Mouse (Mus musculus): ENCODE measurements around the gene Capn8.
A peak's percentile ranks its signal among the peaks of the same experiment; 100 is the strongest.

Gene Capn8

DNA sequence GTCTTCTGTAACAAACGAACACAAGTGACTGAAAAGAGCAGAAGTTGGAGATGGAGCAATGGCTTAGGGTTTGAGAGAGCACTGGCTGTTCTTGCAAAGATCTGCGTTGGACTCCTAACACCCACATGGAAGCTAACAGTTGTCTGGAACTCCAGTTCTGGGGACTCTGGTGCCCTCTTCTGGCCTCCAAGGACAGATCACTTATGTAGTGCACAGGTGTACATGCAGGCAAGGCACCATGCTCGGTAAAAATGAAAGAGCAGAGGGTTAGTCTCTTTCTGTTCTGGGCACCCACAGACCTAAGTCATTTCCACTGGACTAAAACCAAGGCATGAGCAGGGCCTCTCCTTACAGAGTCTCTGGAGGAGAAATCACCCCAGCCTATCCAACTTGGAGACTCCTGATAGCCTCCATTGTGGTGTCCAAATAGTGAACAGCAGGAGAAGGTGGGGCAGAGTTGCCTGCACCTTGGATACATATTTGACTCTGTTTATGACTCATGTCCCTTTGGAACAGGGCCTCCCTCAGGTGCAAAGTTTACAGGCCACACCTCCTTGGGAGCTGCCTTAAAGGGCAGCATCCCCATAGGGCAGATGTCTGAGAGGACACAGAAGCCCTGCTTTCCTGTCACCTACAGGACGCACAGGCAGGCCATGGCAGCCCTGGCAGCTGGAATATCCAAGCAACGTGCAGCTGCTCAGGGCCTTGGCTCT is at the start of gene Capn8:
Gene Capn8, plus strand, starts transcription at position 600 of the 713 bp plus-strand sequence.
- DNase-seq, result no peak

DNA sequence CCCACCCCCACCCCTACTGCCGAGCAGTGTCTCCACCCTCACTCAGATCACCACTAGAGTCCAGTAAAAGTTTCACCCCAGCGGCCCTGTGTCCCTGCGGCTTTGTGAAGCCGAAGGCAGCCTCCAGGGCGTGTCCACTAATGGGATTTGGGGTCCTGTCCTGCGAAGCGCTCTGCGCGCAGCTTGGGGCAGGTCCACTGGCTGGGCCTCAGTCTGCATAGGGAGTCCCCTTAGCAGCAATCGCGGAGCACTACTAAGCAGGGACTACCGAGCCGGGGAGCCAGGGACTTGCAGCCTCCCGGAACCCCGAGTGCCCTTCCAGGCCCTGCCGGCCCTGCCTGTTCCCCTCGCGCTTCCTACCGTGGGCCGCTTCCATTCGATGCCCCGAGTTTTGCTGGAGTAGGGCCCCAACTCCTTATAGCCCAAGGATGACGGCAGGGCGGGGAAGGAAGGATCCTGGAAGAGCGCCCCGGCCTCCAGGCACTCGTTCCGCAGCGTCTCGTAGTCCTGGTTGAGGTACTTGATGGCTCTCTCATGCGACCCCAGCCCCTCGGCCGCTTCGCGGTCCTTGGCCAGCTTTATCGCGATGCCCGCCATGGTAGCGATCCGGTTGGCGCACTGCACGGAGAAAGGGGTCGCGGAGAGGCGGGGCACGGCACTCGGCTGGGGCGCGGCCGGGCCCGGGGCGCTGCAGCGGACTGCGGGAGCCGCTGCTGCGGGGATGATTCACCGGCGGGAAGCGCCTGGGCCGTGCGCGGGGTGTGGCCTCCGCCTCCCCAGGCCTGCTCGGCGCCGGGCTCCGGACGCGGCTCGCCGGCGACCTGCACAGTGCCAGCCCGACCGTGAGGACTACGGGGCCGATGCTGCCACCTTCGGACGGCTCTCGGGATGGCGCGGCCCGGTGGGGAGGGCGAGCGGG is 47.8 kb upstream of the Capn8 start, which contains the start of gene Capn2:
Gene Capn2, minus strand, starts transcription at position 851 of the 919 bp plus-strand sequence.
- peak; percentile 92 for DNase-seq

DNA sequence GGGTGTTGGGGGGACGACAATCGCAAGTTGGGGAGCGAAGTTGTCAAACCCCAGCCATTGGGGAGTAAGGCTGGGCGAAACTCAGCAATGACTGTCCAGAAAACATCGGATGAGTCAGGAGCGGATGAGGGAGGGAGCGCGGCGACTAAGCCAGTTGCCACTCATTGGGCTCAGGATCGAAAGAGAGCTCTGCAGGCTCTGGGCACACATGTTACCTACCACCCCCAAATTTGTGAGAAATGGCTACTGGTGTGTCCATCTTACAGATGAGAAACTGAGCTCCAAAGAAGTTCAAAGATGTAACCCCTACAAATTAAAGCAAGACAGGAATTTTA is 47.2 kb upstream of the Capn8 start:
- no peak for DNase-seq

DNA sequence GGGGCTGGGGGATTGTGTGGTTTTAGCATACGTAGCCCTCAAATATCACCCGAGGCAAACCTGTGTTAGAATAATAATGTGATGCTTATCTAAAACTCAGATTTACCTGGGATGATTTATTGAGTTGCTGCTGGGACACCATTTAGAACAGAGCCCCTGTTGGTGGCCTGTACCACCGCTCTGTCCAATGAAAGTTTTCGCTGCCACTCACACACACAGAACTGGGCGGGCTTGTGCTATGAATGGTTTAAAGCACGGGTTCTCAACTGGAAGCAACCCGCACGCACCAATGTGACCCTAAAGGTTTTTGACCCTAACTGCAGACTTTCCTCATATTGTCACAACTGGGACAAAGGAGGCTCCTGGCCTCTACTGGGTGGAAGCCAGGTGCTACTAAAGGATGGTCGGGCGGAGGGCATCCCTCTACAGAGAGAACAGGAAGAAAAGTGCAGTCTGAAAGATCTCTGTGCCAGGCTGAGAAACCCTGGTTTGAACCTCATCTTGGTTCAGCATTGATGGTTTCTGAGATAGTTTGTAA is 46.6 kb upstream of the Capn8 start:
- no peak for DNase-seq

DNA sequence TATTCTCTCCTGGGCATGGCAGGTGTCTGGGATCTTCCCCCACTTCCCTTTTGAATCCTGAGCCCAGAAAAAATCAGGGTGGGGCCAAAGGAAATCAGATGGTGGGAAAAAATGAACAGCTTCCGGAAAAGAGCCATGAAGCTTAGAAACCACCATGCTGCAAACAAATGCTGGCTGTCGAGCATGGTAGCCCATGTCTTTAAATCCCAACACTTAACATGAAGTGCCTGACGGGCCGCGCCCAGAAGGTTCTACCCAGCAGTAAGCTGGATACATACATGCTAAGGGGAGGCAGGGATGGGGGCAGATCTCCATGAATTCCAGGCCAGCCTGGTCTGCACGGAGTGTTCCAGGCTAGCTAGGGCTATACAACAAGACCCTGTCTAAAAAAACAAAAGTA is 46.0 kb upstream of the Capn8 start:
- no peak for DNase-seq

DNA sequence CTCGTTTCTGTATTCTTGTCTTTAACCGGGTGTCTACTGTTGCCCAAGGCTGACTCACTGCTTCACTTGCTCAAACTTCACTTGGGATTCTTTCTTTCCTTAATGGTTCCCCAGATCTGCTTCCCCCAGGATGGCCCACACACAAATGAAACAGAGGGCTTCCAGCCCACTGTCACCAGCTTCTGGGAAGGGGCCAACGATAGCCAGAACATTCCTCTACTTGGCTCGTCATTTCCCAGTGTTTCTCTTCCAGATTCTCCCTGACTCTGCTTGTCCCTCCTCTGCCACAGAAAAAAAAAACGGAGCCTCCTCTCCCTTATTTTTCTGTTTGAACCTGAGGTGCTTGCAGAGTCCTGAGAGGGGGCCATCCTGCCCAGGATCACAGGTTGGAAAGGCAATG is 45.5 kb upstream of the Capn8 start:
- DNase-seq, result no peak

DNA sequence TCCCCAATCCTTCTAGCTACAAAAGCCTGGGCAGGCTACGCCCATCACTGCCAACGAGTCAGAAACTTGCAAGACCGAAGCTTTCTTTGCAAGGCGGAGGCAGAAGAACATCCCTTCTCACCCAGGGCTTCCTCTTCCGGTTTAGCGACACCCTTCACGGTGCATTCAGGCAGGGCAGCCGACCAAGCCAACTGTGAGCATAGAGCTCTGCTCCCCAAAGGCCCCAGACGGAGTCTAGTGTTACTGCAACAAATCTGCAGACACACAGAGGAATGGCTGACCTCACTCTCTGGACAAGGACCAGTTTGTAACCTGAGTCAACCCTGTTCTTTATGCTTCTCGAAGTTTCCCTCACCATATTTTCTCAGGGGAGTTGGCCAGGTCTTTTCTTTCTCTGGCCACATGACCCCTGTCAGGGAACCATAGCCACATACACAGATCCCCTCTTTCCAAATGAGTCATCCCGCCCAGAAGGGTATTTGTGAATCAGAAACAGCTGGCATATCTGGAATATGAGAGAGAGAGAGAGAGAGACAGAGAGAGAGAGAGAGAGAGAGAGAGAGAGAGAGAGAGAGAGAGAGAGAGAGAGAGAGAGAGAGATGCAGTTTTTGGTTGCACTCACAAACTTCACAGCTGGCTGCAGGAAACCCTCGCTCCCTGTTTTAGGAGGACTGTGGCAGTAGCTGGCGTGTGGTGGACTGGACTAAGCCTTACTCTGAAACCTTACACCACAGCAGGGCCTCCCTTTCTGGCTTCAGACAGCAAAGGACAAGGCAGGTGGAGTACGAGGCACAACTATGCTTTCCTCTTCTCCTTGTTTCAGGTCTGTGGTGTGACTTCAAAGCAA is 44.5 kb upstream of the Capn8 start:
- peak; percentile 49 for DNase-seq

DNA sequence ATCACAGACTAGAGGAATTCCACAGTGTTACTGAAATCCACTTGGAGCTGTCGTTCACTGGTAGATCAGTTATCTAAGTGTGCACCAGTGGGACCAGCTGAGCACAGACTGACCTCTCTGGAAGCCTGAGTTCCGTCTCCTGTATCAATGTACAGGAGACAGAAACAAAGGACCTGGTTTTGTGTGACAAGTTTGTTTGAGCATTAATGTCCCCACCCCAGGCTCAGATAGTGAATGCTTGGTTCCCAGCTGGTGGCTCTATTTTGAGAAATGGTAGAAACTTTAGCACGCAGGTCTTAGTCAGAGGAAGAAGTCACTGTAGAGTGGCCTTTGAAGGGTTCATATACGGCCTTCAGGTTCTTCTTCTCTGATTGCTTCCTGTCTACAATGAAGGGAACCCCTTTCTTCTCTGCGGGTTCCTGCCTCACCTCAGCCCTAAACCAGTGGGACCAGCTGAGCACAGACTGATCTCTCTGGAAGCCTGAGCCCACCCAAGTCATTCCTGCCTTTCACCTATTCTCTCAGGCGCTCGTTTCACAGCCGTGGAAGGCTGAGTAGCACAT is 43.8 kb upstream of the Capn8 start:
- no peak for DNase-seq

DNA sequence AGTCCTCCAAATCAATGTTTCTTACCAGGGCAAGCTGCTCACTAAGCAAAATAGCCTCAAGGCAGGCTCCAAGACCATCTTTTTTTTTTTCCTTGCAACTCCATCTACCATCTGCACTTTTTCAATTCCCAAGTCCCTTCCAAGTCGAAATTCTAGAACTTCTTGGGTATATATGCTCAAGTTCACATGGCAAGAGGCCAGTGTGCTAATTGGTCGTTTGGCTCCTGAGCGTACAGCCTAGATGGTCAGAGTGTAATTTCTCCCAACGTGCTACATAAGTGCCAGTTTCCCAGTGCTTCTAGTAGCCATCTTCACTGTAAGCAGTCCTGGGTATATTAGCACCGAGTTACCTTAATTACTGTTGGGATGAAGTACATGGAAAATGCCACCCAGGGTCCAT is 41.8 kb upstream of the Capn8 start:
- no peak for DNase-seq

DNA sequence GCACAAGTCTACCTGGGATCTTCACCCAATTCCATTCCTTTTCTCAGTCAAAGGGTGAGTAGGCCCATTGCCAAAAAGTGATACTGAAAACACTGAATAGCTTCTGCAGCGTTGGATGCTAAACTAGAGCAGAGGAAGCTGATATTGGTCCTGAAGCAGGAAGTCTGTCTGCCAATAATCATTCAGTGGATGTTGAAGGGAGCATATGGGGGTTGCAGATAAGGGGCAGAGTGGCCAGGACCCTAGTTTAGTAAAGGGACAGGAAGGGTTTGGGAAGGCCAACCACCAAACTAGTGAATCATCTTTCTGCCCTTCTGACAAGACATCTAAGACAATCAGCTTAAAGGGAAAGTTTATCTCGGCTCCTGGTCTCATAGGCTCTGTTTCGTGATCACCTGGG is 41.1 kb upstream of the Capn8 start:
- no peak for DNase-seq

DNA sequence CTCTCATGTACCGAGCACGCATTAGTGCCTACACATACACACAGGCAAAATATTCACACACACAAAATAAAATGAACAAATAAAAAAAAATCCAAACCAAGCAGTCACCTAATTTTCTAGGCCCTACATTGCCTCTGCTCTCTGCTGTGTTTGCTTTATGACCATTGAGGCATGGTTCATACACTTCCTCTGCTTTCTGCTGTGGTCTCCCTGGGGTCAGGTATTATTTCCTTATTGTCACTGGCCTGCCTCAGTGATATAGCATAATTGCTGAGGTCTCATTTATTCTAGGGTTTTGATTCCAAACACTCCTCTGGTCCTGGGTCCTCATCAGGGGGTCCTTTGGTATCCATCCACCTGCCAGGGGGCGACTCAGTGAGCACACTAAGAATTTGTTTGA is 39.2 kb upstream of the Capn8 start:
- DNase-seq, result no peak

DNA sequence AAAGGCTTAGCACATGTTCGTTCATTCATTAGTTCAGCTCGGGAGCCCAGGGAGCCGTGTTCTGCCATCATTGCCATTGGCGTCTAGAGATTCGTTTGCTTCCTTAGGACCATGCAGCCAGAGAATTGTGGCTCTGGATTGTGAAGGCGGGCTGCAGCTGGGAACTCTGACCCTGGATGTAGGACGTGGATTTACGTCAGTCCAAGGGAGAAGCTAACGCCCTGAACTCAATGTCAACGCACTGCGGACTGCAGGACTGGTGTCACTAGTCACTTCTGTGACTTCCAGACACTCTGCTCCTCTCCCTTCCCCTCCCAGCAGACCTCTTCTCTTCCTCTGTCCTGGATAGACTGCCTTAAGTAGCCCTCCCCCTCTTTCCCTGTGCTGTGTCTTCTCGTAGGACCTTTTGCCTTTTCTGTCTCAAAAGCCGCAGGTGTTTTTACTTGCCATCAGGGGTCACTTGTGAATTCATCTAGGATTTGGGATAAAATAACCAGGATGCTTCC is 37.5 kb upstream of the Capn8 start:
- no peak for DNase-seq

DNA sequence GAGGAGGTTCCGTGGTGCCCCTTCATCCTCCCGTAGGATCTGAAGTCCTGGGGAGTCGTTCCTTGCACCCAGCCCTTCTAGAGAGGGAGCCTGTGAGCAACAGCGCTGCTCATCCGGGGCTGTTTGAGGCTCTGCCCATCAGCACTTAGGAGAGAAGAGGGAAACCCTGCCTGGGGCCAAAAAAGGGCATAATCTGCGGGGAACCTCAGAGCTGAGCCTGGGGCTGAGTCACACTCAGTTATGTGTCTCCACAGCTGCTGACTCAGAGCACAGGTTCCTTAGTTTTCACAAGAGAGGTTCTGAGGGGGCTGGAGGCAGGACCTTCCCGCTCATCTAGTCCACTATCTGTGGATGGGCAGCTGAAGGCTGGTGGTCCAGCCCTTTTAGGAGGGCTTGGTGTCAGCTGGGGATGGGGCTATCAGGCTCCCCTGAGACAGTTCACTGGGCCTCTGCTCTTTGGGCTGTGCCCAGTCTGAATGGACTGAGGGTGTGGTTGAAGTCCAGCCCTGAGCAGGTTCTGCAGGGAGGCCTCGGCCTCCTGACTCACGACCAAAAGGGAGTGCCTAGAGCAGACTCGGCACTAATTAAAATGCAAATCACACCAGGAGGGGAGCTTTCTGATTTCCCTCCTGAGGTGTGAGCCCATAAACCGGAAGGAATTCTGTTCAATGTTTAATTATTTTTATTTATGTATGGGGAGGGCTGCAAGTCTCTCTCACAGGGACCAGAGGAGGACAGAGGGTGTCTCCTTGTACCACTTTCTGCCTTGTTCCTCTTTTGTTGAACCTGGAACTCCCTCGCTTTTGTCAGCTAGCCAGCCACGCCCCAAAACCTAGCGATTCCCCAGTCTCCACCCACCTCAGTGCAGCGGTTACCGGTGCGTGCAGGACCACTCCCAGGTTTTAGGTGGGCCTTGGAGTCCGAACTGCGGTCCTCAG is 36.6 kb upstream of the Capn8 start:
- no peak for DNase-seq

DNA sequence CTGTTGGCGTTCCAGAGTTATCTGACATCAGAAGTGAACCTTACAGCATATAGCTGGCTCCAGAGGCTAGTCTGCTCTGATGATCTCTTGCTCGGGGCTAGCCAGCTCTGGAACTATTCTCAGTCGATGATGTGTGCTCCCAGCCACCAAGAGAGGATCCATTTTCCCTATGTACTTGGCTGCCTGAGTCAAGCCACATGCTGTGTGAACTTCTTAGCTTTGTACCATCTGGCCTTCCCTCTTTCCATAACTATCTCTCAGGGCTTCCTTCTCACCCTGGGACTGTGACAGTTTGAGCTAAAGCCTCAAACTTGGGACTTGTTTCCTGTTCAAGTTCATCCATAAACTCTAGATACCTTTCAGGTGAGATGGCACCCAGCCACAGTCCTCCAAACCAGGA is 31.2 kb upstream of the Capn8 start:
- no peak for DNase-seq

DNA sequence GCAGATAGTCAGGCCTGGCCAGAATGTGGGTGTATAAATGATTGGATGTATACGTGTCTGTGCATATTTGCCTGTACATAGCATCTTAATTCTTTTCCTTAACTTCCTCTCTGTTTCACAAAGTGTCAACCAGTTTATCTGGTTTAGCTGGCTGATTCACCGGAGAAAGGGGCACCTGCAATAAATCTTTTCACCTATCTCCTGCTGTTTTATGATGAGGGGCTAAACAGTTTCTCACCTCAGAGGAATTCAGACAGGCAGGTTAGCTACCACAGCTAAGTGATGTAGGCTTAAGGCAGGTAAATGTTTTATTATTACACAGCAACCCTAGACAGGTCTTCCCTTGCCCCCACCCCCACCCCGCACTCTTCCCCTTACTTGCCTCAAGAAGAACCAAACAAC is 29.7 kb upstream of the Capn8 start:
- no peak for DNase-seq

DNA sequence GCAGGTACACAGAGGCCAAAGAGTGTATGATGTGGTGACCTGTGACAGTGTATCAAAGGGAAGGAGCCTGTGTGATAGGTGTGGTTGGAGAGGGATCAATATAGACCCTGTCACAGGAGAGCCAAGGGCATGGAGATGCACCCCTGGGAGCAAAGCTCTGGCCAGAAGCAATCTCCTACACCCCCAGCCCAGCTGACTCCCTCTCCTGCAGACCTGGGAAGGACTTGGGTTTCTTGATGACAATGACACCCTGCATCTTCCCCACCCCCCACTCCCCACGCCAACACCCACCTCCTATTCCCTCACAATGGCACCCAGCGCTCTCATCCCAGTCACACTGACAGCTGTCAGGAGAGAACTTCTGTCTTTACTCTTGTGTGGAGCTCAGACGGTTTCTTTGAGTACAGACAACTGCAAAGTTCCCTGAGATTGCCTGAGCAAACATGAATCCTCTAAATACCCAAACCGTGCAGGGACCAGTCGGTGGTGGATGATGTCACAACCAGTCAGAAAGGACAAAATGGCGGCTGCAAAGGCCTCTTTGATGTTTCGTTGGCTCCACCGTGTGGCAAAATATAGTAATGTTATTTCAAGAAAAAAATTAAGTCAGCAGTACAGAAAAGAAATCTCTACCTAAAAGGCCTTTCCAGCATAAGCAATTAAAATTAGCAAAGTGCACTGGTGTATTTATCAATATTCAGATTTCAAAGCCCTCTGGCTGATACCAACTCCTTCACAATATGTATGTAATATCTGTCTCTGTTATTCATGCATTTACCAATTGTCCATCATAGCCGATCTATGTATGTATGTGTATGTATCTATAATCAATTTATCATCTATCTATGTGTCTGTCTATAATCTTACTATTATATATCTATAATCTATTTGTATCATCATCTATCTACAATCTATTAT is 25.5 kb upstream of the Capn8 start:
- peak; percentile 87 for DNase-seq

DNA sequence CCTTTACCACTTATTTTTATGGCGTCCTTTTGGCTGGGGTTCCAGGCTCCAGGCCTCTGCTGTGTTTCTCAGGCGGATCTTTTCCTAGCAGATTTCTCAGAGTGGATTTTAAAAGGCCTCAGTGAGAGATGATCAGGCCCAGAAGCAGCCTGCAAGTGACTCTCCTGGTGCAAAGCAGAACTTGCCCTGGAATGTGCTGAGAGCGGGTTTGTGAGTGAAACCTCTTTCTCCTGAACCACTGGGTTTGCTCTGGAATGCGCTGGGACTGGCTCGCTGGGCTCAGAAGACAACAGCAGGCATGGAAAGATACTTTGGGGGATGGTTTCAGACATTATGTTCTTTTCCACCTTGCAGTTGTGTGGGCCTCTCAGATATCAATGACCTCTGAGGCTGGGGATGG is 22.7 kb upstream of the Capn8 start:
- no peak for DNase-seq

DNA sequence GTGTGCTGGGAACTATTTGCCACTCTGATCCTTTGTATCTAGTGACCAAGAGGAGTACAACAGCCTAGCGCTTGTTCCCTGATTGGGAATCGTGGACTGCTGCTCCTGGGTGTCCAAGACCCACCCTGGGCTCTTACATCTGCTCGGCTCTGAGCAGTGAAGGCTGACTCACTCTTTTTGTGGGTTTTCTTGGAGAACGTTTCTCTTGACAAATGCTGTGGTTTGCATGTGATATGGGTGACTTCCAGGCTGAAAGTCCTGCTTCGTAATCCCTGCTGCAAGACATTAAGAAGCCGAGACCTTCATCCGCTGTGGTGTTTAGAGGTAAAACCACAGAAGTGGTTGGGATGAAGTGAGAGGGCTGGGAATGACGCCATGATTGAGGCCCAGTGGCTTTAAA is 21.7 kb upstream of the Capn8 start:
- DNase-seq, result no peak

DNA sequence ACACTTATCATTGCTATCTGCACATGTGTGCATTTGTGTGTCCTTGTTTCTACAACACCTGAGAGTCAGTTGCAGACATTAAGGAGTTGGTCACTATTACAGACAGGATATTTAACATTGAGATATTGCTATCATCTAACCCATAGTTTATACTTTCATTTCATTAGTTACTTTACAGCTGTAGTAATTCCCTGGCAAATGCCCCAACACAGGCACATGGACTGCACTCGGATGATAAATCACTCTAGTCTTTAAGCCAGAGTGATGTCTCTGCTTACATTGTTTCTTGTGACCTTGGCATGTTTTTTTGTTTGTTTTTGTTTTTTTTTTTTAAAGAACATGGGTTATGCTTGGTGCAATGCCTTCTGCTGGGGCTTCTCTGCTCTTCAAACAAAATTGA is 20.9 kb upstream of the Capn8 start:
- no peak for DNase-seq

DNA sequence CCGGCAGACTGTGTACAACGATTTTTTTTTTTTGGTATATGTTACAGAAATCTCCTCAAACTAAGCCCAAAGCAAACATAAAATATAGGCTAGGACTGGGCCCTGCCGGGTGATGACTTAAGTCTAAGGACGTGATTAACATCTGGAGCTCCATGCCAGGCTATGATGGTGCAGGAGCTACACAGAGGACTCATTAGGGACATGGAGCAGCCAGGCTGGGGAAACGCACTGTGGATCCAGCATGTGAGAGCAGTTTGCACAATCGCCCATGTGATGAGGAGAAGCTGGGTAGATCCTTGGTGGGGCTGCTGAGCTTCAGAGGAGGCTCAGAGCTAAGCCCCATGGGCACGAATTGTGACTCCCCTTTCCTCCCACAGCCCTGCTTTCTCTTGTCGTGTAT is 14.0 kb upstream of the Capn8 start:
- no peak for DNase-seq
